ENCODE assay signal across 9 mouse cellular contexts in genomic region chr16:30475633-30476461, GRCm38 (mm10).
A peak's percentile ranks its signal among the peaks of the same experiment; 100 is the strongest.
DNase-seq lines count a peak whose midpoint lies in the region; ATAC-seq lines count a peak whose summit lies in the region.
"Had no signal": no experiment of that assay in that cellular context is flagged by ENCODE, and none has a peak within 500 bp of the region (broad histone marks: within the 10 kb centered on the region; RNA-seq: fewer than 3 reads in every experiment).

No protein-coding gene starts in this region.

- ATAC-seq in kidney, embryonic 15.5 days (replicated peaks; ENCODE audit: low FRiP score), result no peak
- ATAC-seq in embryonic facial prominence, embryonic 13.5 days (ENCODE audit: insufficient number of reproducible peaks, insufficient read depth, low FRiP score, low TSS enrichment, low read depth), result peak; percentile 72; the same call in 1 of the 2 replicates
- ATAC-seq in megakaryocyte progenitor cell, adult 5-6 weeks (replicated peaks; ENCODE audit: poor library complexity), result no peak

- peak overlapping the region; percentile 63; the same call in 1 of the 2 replicates for H3K27ac ChIP-seq in kidney, embryonic 15.5 days
- H3K27ac ChIP-seq in embryonic facial prominence, embryonic 13.5 days, result peak overlapping the region; percentile 74
- H3K27ac ChIP-seq: neural tube, embryonic 13.5 days had no signal

- H3K9me3 ChIP-seq in kidney, embryonic 15.5 days (replicated peaks), result peaks cover 9% of the 10 kb centered on the region; the same call in 1 of the 2 replicates
- H3K9me3 ChIP-seq in embryonic facial prominence, embryonic 13.5 days, result peaks cover 9% of the 10 kb centered on the region; the same call in 1 of the 2 replicates

- H3K27me3 ChIP-seq in kidney, embryonic 15.5 days, result no peaks in the 10 kb centered on the region
- no peaks in the 10 kb centered on the region for H3K27me3 ChIP-seq in embryonic facial prominence, embryonic 13.5 days
- H3K27me3 ChIP-seq: neural tube, embryonic 13.5 days had no signal

- H3K4me2 ChIP-seq in kidney, embryonic 15.5 days, result no peak overlapping the region
- no peak overlapping the region for H3K4me2 ChIP-seq in embryonic facial prominence, embryonic 13.5 days
- H3K4me2 ChIP-seq: neural tube, embryonic 13.5 days had no signal

- WGBS in kidney, embryonic 15.5 days, result 59% methylated on average over 10 of the region's 10 CpGs
- WGBS in embryonic facial prominence, embryonic 13.5 days, result 39% methylated on average over 10 of the region's 10 CpGs

- DNase-seq in kidney, postnatal 25 days, result no peak
- peak; percentile 27 to 36 for DNase-seq in heart, postnatal 14 days
- peak; percentile 38 for DNase-seq in lung, postnatal 14 days
- DNase-seq in embryo, embryonic 9.5 days (ENCODE audit: extremely low spot score), result no peak
- DNase-seq in kidney, adult 8-10 months, result no peak

- peaks cover 16% of the 10 kb centered on the region for H3K4me1 ChIP-seq in kidney, embryonic 15.5 days
- H3K4me1 ChIP-seq in embryonic facial prominence, embryonic 13.5 days, result peaks cover 16% of the 10 kb centered on the region

- no peak overlapping the region for H3K9ac ChIP-seq in kidney, embryonic 15.5 days
- H3K9ac ChIP-seq in embryonic facial prominence, embryonic 13.5 days, result no peak overlapping the region
- H3K9ac ChIP-seq: neural tube, embryonic 13.5 days had no signal

- no peak overlapping the region for H3K4me3 ChIP-seq in kidney, embryonic 15.5 days (replicated peaks)
- no peak overlapping the region for H3K4me3 ChIP-seq in embryonic facial prominence, embryonic 13.5 days
- H3K4me3 ChIP-seq: neural tube, embryonic 13.5 days had no signal

- H3K36me3 ChIP-seq in kidney, embryonic 15.5 days, result no peaks in the 10 kb centered on the region
- no peaks in the 10 kb centered on the region for H3K36me3 ChIP-seq in embryonic facial prominence, embryonic 13.5 days
- H3K36me3 ChIP-seq: neural tube, embryonic 13.5 days had no signal

- intact Hi-C loops in heart, postnatal 14 days (cut with DNase I), result no loop called here

Comparison
In these comparisons a context has a peak if more than half of its experiments do, and no peak if none do; other contexts are left out.
1. DNase-seq: peak in heart, postnatal 14 days (2 of 2) and lung, postnatal 14 days (single experiment); none in kidney, postnatal 25 days (0 of 2), embryo, embryonic 9.5 days (single experiment) and kidney, adult 8-10 months (0 of 2).